ENCODE assay signal across 18 mouse cellular contexts in genomic region chr11:119146140-119146539, GRCm38 (mm10).
A peak's percentile ranks its signal among the peaks of the same experiment; 100 is the strongest.
DNase-seq lines count a peak whose midpoint lies in the region; ATAC-seq and TF ChIP-seq lines count a peak whose summit lies in the region.
"Had no signal": no experiment of that assay in that cellular context is flagged by ENCODE, and none has a peak within 500 bp of the region (broad histone marks: within the 10 kb centered on the region; RNA-seq: fewer than 3 reads in every experiment).

No protein-coding gene starts in this region.

- TF ChIP-seq CTCF in stomach, postnatal 0 days (IDR thresholded peaks at IDR 0.05; ENCODE audit: low read depth): no peak

- no peak overlapping the region for H3K4me2 ChIP-seq in midbrain, embryonic 15.5 days
- no peak overlapping the region for H3K4me2 ChIP-seq in stomach, postnatal 0 days (replicated peaks; ENCODE audit: low read depth)
- H3K4me2 ChIP-seq: embryonic facial prominence, embryonic 12.5 days; heart, embryonic 13.5 days; hindbrain, embryonic 13.5 days; liver, embryonic 15.5 days had no signal

- 24% methylated on average over 12 of the region's 12 CpGs for WGBS in midbrain, embryonic 10.5 days
- 31% methylated on average over 12 of the region's 12 CpGs for WGBS in midbrain, embryonic 15.5 days
- 51% methylated on average over 11 of the region's 12 CpGs for WGBS in stomach, postnatal 0 days

- no peaks in the 10 kb centered on the region for H3K27me3 ChIP-seq in midbrain, embryonic 10.5 days (ENCODE audit: low read depth, poor library complexity, severe bottlenecking)
- no peaks in the 10 kb centered on the region for H3K27me3 ChIP-seq in midbrain, embryonic 15.5 days (replicated peaks)
- H3K27me3 ChIP-seq in stomach, postnatal 0 days (ENCODE audit: control insufficient read depth, insufficient read depth, low read length): no peaks in the 10 kb centered on the region
- H3K27me3 ChIP-seq: embryonic facial prominence, embryonic 12.5 days; heart, embryonic 13.5 days; liver, embryonic 15.5 days had no signal

- ATAC-seq in midbrain, embryonic 15.5 days (replicated peaks): no peak
- no peak for ATAC-seq in stomach, postnatal 0 days (ENCODE audit: low FRiP score, low TSS enrichment)

- H3K27ac ChIP-seq in midbrain, embryonic 10.5 days (replicated peaks): peak overlapping the region; percentile 49; the same call in 1 of the 2 replicates
- H3K27ac ChIP-seq in midbrain, embryonic 15.5 days: no peak overlapping the region
- 0 out of 2 replicates have a peak overlapping the region, but pooled peaks have one; percentile 40 for H3K27ac ChIP-seq in stomach, postnatal 0 days (replicated peaks)
- H3K27ac ChIP-seq: embryonic facial prominence, embryonic 12.5 days; forebrain, embryonic 10.5 days; heart, embryonic 13.5 days; liver, embryonic 15.5 days had no signal

- peak; percentile 86 for DNase-seq in adrenal gland, adult 2 months
- DNase-seq in adrenal gland, postnatal 4 days (ENCODE audit: low spot score in 2 of 2): no peak
- DNase-seq in midbrain, embryonic 10.5 days (ENCODE audit: low spot score): no peak
- DNase-seq in embryo, embryonic 9.5 days (ENCODE audit: extremely low spot score): peak; percentile 58
- peak; percentile 60 for DNase-seq in stomach, postnatal 0 days (ENCODE audit: low spot score)
- no peak for DNase-seq in frontal cortex, postnatal 36 days (ENCODE audit: low spot score in 2 of 2)
- DNase-seq in spleen, adult 12 weeks (ENCODE audit: low spot score): no peak
- DNase-seq: cerebellum, adult 2 months; gastrocnemius, postnatal 14 days; kidney, adult 8-10 months; right cerebral cortex, postnatal 4 days; thymus, adult 18-20 months had no signal

- no peak overlapping the region for H3K4me3 ChIP-seq in midbrain, embryonic 10.5 days
- H3K4me3 ChIP-seq in midbrain, embryonic 15.5 days: no peak overlapping the region
- no peak overlapping the region for H3K4me3 ChIP-seq in stomach, postnatal 0 days (ENCODE audit: low read depth, low read length)
- H3K4me3 ChIP-seq: embryonic facial prominence, embryonic 12.5 days; forebrain, embryonic 10.5 days; heart, embryonic 13.5 days; hindbrain, embryonic 13.5 days; liver, embryonic 15.5 days had no signal

- peaks cover 54% of the 10 kb centered on the region for H3K36me3 ChIP-seq in midbrain, embryonic 10.5 days
- 0 out of 2 replicates have a peak, but pooled peaks cover 14% of the 10 kb centered on the region for H3K36me3 ChIP-seq in midbrain, embryonic 15.5 days (replicated peaks)
- peaks cover 7% of the 10 kb centered on the region; the same call in 1 of the 2 replicates for H3K36me3 ChIP-seq in stomach, postnatal 0 days (ENCODE audit: control insufficient read depth, insufficient read depth, low read length)
- H3K36me3 ChIP-seq: liver, embryonic 15.5 days had no signal

- no peaks in the 10 kb centered on the region for H3K9me3 ChIP-seq in midbrain, embryonic 10.5 days (replicated peaks)
- H3K9me3 ChIP-seq in midbrain, embryonic 15.5 days: no peaks in the 10 kb centered on the region
- H3K9me3 ChIP-seq in stomach, postnatal 0 days (ENCODE audit: control insufficient read depth, low read length): no peaks in the 10 kb centered on the region
- H3K9me3 ChIP-seq: embryonic facial prominence, embryonic 12.5 days; forebrain, embryonic 10.5 days; heart, embryonic 13.5 days; hindbrain, embryonic 13.5 days; liver, embryonic 15.5 days had no signal

- no peak for TF ChIP-seq EP300 in stomach, postnatal 0 days (optimal IDR thresholded peaks at IDR 0.05)

- no peak overlapping the region for H3K9ac ChIP-seq in midbrain, embryonic 15.5 days
- no peak overlapping the region for H3K9ac ChIP-seq in stomach, postnatal 0 days (ENCODE audit: low read length)
- H3K9ac ChIP-seq: embryonic facial prominence, embryonic 12.5 days; heart, embryonic 13.5 days; hindbrain, embryonic 13.5 days; liver, embryonic 15.5 days had no signal

- H3K4me1 ChIP-seq in midbrain, embryonic 10.5 days: peaks cover 42% of the 10 kb centered on the region
- H3K4me1 ChIP-seq in midbrain, embryonic 15.5 days: peaks cover 24% of the 10 kb centered on the region
- H3K4me1 ChIP-seq in stomach, postnatal 0 days (replicated peaks; ENCODE audit: control insufficient read depth, insufficient read depth): no peaks in the 10 kb centered on the region

Comparison
In these comparisons a context has a peak if more than half of its experiments do, and no peak if none do; other contexts are left out.
1. DNase-seq: peak in adrenal gland, adult 2 months (single experiment), embryo, embryonic 9.5 days (single experiment) and stomach, postnatal 0 days (single experiment); none in adrenal gland, postnatal 4 days (0 of 2), midbrain, embryonic 10.5 days (single experiment), frontal cortex, postnatal 36 days (0 of 2) and spleen, adult 12 weeks (single experiment).